Mouse (Mus musculus): ENCODE results near the gene Actn4. TPM values are rescaled to one million over a fixed set of nuclear protein-coding genes. Genes with fewer than 3 reads are reported as not detected.

Gene Actn4
- polyA plus RNA-seq, 1 experiment = 173 TPM

- DNase-seq (ENCODE audit: low read depth) = no peak
- no peak for TF ChIP-seq POLR2A (IDR thresholded peaks at IDR 0.05; ENCODE audit: borderline replicate concordance, extremely low read depth, insufficient read depth, insufficient read length, poor library complexity, severe bottlenecking)
- no peak for TF ChIP-seq CTCF (IDR thresholded peaks at IDR 0.05; ENCODE audit: borderline replicate concordance, extremely low read depth, insufficient read depth, insufficient read length)
These were observed 30.5 kb downstream of the Actn4 start for GRCm38 (mm10) chr7:28931695-28932039.

- TF ChIP-seq POLR2A (IDR thresholded peaks at IDR 0.05; ENCODE audit: borderline replicate concordance, extremely low read depth, insufficient read depth, insufficient read length, poor library complexity, severe bottlenecking) (no peak), CTCF (IDR thresholded peaks at IDR 0.05; ENCODE audit: borderline replicate concordance, extremely low read depth, insufficient read depth, insufficient read length) (no peak)
- DNase-seq (ENCODE audit: low read depth) = no peak
These were observed 31.0 kb downstream of the Actn4 start for GRCm38 (mm10) chr7:28931032-28931694.

- DNase-seq (ENCODE audit: low read depth) = no peak
- no peak for TF ChIP-seq CTCF (IDR thresholded peaks at IDR 0.05; ENCODE audit: borderline replicate concordance, extremely low read depth, insufficient read depth, insufficient read length)
- TF ChIP-seq POLR2A (IDR thresholded peaks at IDR 0.05; ENCODE audit: borderline replicate concordance, extremely low read depth, insufficient read depth, insufficient read length, poor library complexity, severe bottlenecking) = no peak
These were observed 31.7 kb downstream of the Actn4 start for GRCm38 (mm10) chr7:28930320-28931031.

- no peak for DNase-seq (ENCODE audit: low read depth)
- TF ChIP-seq CTCF (IDR thresholded peaks at IDR 0.05; ENCODE audit: borderline replicate concordance, extremely low read depth, insufficient read depth, insufficient read length) = no peak
- no peak for TF ChIP-seq POLR2A (IDR thresholded peaks at IDR 0.05; ENCODE audit: borderline replicate concordance, extremely low read depth, insufficient read depth, insufficient read length, poor library complexity, severe bottlenecking)
These were observed 32.8 kb downstream of the Actn4 start for GRCm38 (mm10) chr7:28929381-28929780.

- peak; percentile 33 for DNase-seq (ENCODE audit: low read depth)
- TF ChIP-seq POLR2A (IDR thresholded peaks at IDR 0.05; ENCODE audit: borderline replicate concordance, extremely low read depth, insufficient read depth, insufficient read length, poor library complexity, severe bottlenecking) = no peak
- TF ChIP-seq CTCF (IDR thresholded peaks at IDR 0.05; ENCODE audit: borderline replicate concordance, extremely low read depth, insufficient read depth, insufficient read length) = no peak
These were observed 36.0 kb downstream of the Actn4 start for GRCm38 (mm10) chr7:28926172-28926571.

- TF ChIP-seq CTCF (IDR thresholded peaks at IDR 0.05; ENCODE audit: borderline replicate concordance, extremely low read depth, insufficient read depth, insufficient read length) = no peak
- TF ChIP-seq POLR2A (IDR thresholded peaks at IDR 0.05; ENCODE audit: borderline replicate concordance, extremely low read depth, insufficient read depth, insufficient read length, poor library complexity, severe bottlenecking) = no peak
These were observed 36.8 kb downstream of the Actn4 start for GRCm38 (mm10) chr7:28925317-28925716.

GRCm38 (mm10) chr7:28924802-28925201 lies 37.3 kb downstream of the Actn4 start:
- no peak for DNase-seq (ENCODE audit: low read depth)
- TF ChIP-seq CTCF (IDR thresholded peaks at IDR 0.05; ENCODE audit: borderline replicate concordance, extremely low read depth, insufficient read depth, insufficient read length) (no peak), POLR2A (IDR thresholded peaks at IDR 0.05; ENCODE audit: borderline replicate concordance, extremely low read depth, insufficient read depth, insufficient read length, poor library complexity, severe bottlenecking) (no peak)

More at GRCm38 (mm10) chr7:28925317-28925716, 36.8 kb downstream of the Actn4 start:
- no peak for DNase-seq (ENCODE audit: low read depth)

GRCm38 (mm10) chr7:28923865-28924291 lies 38.3 kb downstream of the Actn4 start:
- DNase-seq (ENCODE audit: low read depth) = peak; percentile 71
- TF ChIP-seq POLR2A (IDR thresholded peaks at IDR 0.05; ENCODE audit: borderline replicate concordance, extremely low read depth, insufficient read depth, insufficient read length, poor library complexity, severe bottlenecking) (no peak), CTCF (IDR thresholded peaks at IDR 0.05; ENCODE audit: borderline replicate concordance, extremely low read depth, insufficient read depth, insufficient read length) (no peak)

- TF ChIP-seq CTCF (IDR thresholded peaks at IDR 0.05; ENCODE audit: borderline replicate concordance, extremely low read depth, insufficient read depth, insufficient read length) = no peak
- no peak for TF ChIP-seq POLR2A (IDR thresholded peaks at IDR 0.05; ENCODE audit: borderline replicate concordance, extremely low read depth, insufficient read depth, insufficient read length, poor library complexity, severe bottlenecking)
- DNase-seq (ENCODE audit: low read depth) = peak; percentile 49
These were observed 39.5 kb downstream of the Actn4 start for GRCm38 (mm10) chr7:28922606-28923005.

- DNase-seq (ENCODE audit: low read depth) = peak; percentile 36
- no peak for TF ChIP-seq POLR2A (IDR thresholded peaks at IDR 0.05; ENCODE audit: borderline replicate concordance, extremely low read depth, insufficient read depth, insufficient read length, poor library complexity, severe bottlenecking)
- TF ChIP-seq CTCF (IDR thresholded peaks at IDR 0.05; ENCODE audit: borderline replicate concordance, extremely low read depth, insufficient read depth, insufficient read length) = no peak
These were observed 40.2 kb downstream of the Actn4 start for GRCm38 (mm10) chr7:28921722-28922465.

- TF ChIP-seq CTCF (IDR thresholded peaks at IDR 0.05; ENCODE audit: borderline replicate concordance, extremely low read depth, insufficient read depth, insufficient read length) = no peak
- TF ChIP-seq POLR2A (IDR thresholded peaks at IDR 0.05; ENCODE audit: borderline replicate concordance, extremely low read depth, insufficient read depth, insufficient read length, poor library complexity, severe bottlenecking) = no peak
- no peak for DNase-seq (ENCODE audit: low read depth)
These were observed 41.0 kb downstream of the Actn4 start for GRCm38 (mm10) chr7:28921178-28921577.
